Mouse (Mus musculus) heart, adult 9 months (tissue): ENCODE data around the gene Xylt1.

Source experiments
- DNase-seq, 2 experiments: peaks; one replicate each; pipeline ENCODE4 v3.0.0; 2022; ENCODE audit warnings: low spot score in 2 of 2

The Xylt1 gene

DNA sequence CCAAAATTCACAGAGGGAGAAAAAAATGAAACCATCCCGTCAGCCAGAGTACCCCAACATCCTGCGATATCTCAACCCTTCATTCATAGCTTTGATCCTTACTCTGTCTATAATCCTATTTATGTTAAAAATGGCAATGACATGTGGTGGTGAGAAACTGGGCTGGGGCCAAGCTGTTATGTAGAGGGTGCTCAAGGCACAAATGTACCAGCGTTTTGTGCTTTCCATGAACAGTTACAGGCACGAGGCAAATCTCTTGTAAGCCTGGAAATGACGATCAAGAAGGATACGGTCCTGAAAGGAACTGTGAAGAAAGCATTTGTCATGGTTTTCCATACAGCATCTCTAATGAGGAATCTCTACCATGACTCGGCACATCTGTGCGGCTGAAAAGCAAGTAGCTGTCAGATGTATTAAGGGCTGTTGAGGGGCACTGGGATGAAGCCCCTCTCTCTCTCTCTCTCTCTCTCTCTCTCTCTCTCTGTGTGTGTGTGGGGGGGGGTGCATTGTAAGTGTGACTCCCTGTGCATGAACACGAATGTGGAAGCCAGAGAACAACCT, 183.2 kb downstream of the Xylt1 start:
- DNase-seq = no peak

DNA sequence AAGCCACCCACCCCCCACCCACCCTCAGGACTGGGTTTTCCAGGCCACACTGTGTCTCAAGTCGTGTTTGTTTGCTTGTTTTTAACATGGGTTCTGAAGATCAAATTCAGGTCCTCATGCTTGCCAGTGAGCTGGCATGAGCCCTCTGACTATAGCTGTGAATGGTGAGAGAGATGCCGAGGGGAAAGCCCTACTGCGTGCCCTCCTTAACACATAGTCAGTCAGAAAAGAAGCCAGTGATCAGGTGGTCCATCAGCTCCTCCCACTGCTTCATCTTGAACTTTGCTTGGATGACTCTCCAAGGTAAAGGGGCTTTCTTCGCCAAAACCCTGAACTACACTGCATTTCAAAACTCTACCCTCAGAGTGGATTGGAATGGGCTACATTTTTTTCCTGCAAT, 183.8 kb downstream of the Xylt1 start:
- DNase-seq = no peak

GRCm38 (mm10) chr7:117566115-117566514, 185.3 kb downstream of the Xylt1 start:
- no peak for DNase-seq

DNA sequence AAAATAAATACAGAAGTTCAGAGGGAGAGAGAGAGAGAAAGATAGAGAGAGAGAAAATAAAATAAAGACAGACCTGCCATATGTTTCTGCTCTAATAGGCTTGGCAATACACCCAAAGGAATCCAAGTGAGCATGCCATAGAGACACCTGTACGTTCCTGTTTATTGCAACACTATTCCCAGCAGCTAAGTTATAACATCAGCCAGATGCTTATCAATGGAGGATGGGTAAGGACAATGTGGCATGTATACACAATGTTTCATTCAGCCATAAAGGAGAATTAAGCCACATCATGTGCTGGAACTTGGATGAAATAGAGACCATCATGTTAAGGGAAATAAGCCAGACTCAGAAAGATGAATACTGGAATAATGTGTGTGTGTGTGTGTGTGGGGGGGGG, 186.1 kb downstream of the Xylt1 start:
- DNase-seq = no peak

GRCm38 (mm10) chr7:117567252-117567651, 186.5 kb downstream of the Xylt1 start:
- no peak for DNase-seq

- no peak for DNase-seq
Measured at GRCm38 (mm10) chr7:117567653-117568340, 187.0 kb downstream of the Xylt1 start.

- no peak for DNase-seq
Measured at GRCm38 (mm10) chr7:117571131-117571530, 190.4 kb downstream of the Xylt1 start.

DNA sequence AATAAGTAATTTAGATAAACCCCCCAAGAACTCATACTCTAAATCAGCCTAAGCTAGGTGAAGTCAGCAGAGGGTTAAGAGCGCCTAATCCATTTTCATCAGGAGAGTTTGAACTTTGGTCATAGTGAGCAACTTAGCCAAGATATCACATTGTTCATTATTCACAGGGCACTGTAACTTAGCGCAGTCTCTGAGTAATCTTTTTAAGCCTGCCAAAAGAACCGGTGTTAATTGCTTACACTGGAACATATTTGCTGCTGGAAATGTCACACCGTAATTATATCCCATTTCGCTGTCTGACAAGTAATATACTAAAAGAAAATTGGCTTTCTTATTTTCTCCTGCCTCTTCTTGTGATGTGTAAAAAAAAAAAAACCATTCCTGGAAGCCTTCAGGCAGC, 190.9 kb downstream of the Xylt1 start:
- DNase-seq = no peak

- DNase-seq = peak; percentile 11 to 17
Measured at GRCm38 (mm10) chr7:117573170-117573569, 192.4 kb downstream of the Xylt1 start.

- no peak for DNase-seq
Measured at GRCm38 (mm10) chr7:117575417-117575816, 194.6 kb downstream of the Xylt1 start.

DNA sequence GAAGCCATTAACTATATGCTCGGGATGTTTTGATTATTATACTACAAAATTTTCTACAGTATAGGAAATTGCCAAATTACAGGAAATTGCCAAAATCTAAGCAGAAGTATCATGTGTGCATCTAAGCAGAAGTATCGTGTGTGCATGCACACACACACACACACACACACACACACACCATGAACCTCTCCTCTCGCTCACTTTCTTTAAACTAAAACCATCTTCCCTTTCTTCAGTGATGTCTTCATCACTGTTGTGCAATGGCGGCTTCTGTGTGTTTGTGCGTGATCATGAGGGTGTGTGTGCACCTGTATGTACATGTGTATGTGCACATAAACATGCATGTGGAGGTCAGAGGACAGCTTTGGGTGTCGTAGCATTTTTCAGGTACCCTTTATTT, 196.3 kb downstream of the Xylt1 start:
- DNase-seq = no peak

- no peak for DNase-seq
Measured at GRCm38 (mm10) chr7:117585164-117585563, 204.4 kb downstream of the Xylt1 start.

DNA sequence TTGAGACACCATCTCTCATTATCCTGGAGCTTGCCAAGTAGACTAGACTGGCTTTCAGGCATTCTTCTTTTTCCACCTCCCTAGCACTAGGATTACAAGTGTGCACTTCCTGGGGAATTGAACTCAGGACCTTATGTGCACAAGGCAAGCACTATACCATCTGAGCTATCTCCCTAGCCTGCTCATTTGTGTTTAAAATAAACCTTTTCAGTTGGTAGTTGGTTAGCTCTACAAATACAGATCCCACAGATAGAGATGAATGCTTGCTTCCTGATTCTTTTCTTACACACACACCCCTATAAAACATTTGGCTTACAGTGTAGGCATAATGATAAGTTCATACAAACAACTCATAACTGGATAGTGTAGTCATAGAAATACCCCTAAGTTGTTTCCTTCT, 206.0 kb downstream of the Xylt1 start:
- no peak for DNase-seq

DNA sequence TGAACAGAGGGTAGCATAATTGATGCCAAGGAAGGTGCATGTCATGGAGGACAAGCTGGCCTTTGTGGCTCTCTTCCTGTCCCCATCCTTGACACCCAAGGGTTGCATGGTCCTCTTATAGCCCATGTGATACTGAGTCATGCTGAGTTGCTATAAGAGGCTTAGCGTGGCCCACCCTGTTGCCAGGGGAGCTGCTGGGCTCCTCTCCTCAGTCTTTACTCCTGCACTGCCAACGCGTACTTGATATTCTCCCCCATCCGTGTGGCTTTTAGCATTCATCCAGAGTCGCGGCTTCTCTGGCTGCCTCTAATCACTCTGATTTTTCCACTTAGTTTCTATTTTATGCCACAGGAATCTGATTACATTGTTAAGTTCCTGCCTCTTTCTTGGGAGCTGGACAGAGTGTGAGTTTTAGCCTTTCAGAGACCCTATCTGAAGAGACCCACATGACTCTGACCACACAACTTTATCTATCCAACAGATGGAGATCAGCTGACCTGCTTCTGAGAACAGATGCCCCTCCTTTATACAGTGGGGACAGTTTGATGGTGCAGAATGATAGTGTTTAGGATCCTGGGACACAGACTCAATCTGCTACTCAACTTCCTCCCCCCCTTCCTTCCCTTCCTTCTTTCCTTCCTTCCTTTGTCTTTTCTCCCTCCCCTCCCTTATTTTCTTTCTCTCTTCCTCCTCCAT, 206.6 kb downstream of the Xylt1 start:
- DNase-seq = no peak

- no peak for DNase-seq
Measured at GRCm38 (mm10) chr7:117588426-117588825, 207.6 kb downstream of the Xylt1 start.

GRCm38 (mm10) chr7:117589359-117589758, 208.6 kb downstream of the Xylt1 start:
- DNase-seq = no peak

DNA sequence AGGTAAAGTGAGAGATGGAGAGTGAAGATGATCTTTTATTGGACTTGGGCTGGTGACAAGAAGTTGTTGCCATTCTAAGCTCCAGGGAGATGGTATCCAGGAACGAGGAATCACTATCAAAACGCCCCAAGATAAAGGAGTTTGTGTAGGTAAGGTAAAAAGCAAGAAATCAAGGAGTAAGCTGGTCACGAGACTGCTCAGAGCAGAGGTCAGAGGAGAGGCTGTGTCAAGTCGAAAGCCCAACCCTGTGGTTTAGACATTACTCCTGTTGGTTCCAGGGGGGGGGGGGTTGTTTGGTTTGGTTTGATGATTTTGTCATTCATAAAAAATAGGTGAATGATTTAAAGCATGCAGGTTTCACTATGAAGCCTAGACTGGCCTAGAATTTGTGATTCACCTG, 209.0 kb downstream of the Xylt1 start:
- DNase-seq = no peak

DNA sequence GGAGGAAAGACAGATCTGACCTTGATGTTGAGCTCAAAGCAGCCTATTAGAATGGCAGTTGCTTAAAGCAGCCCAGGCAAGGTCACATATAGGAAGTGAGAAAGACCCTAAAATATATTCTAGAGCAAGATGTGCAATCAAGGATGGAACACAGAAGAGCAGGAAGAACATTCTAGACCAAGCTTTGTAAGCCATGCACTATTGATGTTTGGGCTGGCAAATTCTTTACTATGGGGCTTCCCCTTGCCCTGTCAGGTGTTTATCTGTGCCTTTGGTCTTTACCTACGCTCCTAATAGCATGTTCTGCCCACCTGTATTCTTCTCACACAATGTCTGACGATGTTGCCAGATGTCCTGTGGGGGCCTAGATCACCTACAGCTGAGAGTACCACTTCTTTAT, 213.4 kb downstream of the Xylt1 start:
- DNase-seq = no peak

GRCm38 (mm10) chr7:117595029-117595695, 214.4 kb downstream of the Xylt1 start:
- no peak for DNase-seq

DNA sequence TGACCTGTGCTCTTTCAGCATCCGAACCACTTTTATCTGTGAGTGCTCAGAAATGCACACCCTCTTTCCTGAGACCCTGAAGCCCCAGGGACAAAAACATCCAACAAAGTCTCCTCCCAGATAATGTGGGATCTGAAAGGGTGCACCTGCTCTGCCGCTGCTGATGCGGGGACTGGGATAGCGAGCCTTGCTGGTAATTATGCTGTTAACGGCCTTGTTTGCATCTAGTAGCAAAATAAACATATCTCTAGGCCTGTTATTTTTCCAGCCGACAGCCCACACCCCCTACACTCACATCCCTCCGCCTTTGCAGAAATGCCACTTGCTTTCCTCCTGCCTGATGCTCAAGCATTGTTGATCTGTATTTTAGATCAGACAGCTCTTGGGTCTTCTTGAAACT, 219.7 kb downstream of the Xylt1 start:
- DNase-seq = no peak

GRCm38 (mm10) chr7:117610439-117610838, 229.7 kb downstream of the Xylt1 start:
- DNase-seq = no peak

- no peak for DNase-seq
Measured at GRCm38 (mm10) chr7:117612788-117613473, 232.2 kb downstream of the Xylt1 start.
